19 mouse cellular contexts compared by ENCODE assay signal in genomic region chr17:80862338-80862737, GRCm38 (mm10).
"Had no signal": no experiment of that assay in that cellular context is flagged by ENCODE, and none has a peak within 500 bp of the region (broad histone marks: within the 10 kb centered on the region; RNA-seq: fewer than 3 reads in every experiment).

No protein-coding gene starts in this region.

- H3K27me3 ChIP-seq: kidney, embryonic 15.5 days; liver, embryonic 13.5 days; midbrain, embryonic 12.5 days; midbrain, embryonic 15.5 days; neural tube, embryonic 13.5 days had no signal

- H3K9me3 ChIP-seq: kidney, embryonic 15.5 days; liver, embryonic 13.5 days; midbrain, embryonic 12.5 days; midbrain, embryonic 15.5 days; neural tube, embryonic 13.5 days had no signal

- H3K27ac ChIP-seq: kidney, embryonic 15.5 days; left cerebral cortex, adult 2 months; liver, embryonic 13.5 days; midbrain, embryonic 12.5 days; midbrain, embryonic 15.5 days; neural tube, embryonic 13.5 days had no signal

- ATAC-seq: midbrain, embryonic 15.5 days had no signal

- H3K4me3 ChIP-seq: kidney, embryonic 15.5 days; left cerebral cortex, adult 2 months; liver, embryonic 13.5 days; midbrain, embryonic 12.5 days; midbrain, embryonic 15.5 days; myocyte; neural tube, embryonic 13.5 days had no signal

- H3K36me3 ChIP-seq: kidney, embryonic 15.5 days; liver, embryonic 13.5 days; midbrain, embryonic 12.5 days; midbrain, embryonic 15.5 days; neural tube, embryonic 13.5 days had no signal

- H3K9ac ChIP-seq: kidney, embryonic 15.5 days; liver, embryonic 13.5 days; midbrain, embryonic 12.5 days; midbrain, embryonic 15.5 days; neural tube, embryonic 13.5 days had no signal

- H3K4me2 ChIP-seq: kidney, embryonic 15.5 days; liver, embryonic 13.5 days; midbrain, embryonic 12.5 days; midbrain, embryonic 15.5 days; neural tube, embryonic 13.5 days had no signal

- H3K4me1 ChIP-seq: kidney, embryonic 15.5 days; liver, embryonic 13.5 days; midbrain, embryonic 12.5 days; midbrain, embryonic 15.5 days; neural tube, embryonic 13.5 days had no signal

- DNase-seq: kidney, adult 8-10 months; kidney, postnatal 10 days; kidney, postnatal 36 days; layer of hippocampus, postnatal 36 days; liver, embryonic 13.5 days; lung, adult 2 months; lung, postnatal 14 days; lung, postnatal 4 days; retina, postnatal 1 day; right cerebral cortex, postnatal 25 days; spleen, adult 18-20 months; thymus, adult 18-20 months; thymus, postnatal 36 days had no signal
